Mouse (Mus musculus): ENCODE results near the gene Socs7.
"Not testable (repeated sequence)": the region's sequence is repeated elsewhere in the genome, so short reads cannot be mapped to it uniquely, and the experiment has no call there.

Gene Socs7

DNA sequence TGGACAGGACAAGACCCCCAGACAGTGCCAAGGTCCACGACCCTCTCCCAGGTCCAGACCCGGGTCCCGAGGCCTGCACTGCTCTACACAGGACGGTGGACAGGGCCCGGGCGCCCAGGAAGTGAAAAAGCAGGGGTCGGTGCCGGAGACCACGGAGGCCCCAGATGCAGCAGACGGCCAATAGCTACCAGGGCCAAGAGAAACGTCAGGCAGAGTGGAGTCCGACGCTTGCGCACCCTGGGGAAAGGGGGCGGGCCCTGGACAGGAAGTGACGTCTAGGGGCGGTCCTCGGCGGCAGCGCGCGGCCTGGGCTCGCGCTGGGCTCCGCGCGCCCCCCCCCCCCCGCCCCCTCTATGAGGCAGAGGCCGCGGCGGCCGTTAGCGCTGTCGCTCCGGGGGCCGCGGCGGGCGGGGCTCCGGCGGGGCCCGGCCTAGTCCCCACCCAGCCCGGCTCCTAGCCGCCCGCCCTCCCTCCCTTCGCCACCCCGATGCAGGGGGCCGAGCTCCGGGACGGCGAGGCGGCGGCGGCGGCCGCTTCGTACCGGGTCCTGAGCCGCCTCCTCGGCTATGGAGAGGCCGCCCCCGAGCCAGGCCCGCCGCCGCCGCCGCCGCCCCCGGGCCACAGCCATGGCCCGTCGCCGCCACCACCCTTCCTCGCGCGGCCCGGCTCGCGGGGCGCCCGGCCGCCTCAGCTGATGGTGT lies at the start of gene Socs7:
TSS of gene Socs7 (plus strand) at position 604 of the 701 bp plus-strand sequence.
- DNase-seq = peak; percentile 94 to 96

- DNase-seq = not testable (repeated sequence)
Measured at GRCm38 (mm10) chr11:97312871-97313270, 49.5 kb upstream of the Socs7 start.

GRCm38 (mm10) chr11:97314110-97314509 lies 48.2 kb upstream of the Socs7 start:
- DNase-seq = no peak

- DNase-seq = no peak
Measured at GRCm38 (mm10) chr11:97314751-97315503, 47.4 kb upstream of the Socs7 start.

DNA sequence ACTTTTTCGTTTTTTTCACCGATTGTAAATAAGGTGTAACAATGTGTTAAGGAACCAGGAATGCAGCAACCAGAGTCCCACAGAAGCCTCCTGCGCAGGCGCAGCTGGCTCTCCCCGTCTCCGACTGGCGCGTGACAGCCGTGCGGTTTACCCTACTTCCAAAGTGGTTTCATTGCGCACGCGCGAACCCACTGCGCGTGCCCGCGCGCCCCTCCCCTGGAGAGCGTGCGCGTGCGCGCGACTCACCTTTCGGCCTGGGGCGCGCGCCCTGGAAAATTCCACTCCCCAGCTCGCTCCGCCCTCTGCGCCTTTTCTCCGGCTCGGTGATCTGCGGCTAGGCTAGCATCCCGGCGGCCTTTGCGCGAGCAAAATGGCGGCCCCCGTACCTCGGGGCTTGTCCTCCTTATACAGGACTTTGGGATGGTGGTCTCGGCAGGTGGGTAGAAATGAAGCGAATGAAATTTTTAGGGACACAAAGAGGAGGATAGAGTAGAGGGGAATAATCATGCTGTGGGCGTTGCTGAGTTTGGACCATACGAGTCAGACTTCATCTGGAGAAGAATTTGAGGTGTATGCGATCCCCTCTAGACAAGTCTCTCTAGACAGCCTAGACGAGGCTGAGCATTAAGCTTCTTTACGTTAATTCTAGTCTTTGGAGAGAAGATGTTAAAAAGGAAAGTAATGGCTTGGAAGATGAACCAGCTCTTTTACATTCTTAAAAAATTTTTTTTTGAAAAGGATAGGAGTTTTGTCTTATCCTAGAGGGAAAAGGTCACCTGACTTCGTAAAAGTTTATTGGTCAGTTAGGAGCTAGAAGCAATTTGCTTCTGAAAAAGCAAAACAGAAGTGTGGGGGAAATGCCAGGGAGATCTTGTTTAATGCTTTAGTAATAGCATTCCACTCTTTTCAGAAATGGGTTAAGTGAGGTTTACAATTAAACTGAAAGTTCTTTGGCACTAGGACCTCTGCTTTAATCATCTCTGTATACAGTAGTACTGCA lies 46.5 kb upstream of the Socs7 start, which contains the start of gene Mrpl45:
TSS of gene Mrpl45 (plus strand) at position 213 of the 1,000 bp plus-strand sequence.
- DNase-seq = peak; percentile 99

- DNase-seq = no peak
Measured at GRCm38 (mm10) chr11:97321197-97321596, 41.2 kb upstream of the Socs7 start.

- DNase-seq = not testable (repeated sequence)
Measured at GRCm38 (mm10) chr11:97321894-97322600, 40.3 kb upstream of the Socs7 start.

- no peak for DNase-seq
Measured at GRCm38 (mm10) chr11:97325224-97325623, 37.1 kb upstream of the Socs7 start.

DNA sequence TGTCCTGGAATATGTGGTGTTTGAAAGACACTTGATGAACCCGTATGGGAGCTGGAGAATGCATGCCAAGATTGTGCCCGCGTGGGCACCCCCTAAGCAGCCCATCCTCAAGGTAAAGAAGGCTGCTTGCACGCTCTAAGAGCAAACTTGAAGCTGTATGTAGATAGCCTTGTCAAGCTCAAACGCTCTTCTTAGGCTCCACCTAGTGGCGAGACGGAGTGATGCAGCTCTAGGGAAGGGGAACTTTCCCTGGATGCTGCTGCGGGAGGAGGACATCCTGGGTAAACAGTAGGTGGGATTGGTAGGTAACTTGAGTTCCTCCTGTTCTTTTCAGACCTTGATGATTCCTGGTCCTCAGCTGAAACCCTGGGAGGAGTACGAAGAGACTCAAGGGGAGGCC lies 34.2 kb upstream of the Socs7 start:
- peak; percentile 66 to 72 for DNase-seq

DNA sequence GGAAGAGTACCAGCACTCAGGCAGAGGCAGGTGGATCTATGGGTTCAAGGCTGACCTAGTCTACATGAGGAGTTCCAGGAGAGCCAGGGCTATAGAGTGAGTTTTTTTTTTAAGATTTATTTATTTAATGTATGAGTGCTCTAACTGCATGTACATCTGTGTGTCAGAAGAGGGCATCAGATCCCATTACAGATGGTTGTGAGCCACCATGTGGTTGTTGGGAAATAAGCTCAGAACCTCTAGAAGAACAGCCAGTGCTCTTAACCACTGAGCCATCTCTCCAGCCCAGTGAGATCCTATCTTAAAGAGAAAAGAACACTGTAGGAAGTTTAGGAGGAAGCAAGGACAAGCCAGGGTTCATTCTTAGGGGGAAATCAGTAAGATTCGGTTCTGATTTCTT lies 32.0 kb upstream of the Socs7 start:
- DNase-seq = no peak

DNA sequence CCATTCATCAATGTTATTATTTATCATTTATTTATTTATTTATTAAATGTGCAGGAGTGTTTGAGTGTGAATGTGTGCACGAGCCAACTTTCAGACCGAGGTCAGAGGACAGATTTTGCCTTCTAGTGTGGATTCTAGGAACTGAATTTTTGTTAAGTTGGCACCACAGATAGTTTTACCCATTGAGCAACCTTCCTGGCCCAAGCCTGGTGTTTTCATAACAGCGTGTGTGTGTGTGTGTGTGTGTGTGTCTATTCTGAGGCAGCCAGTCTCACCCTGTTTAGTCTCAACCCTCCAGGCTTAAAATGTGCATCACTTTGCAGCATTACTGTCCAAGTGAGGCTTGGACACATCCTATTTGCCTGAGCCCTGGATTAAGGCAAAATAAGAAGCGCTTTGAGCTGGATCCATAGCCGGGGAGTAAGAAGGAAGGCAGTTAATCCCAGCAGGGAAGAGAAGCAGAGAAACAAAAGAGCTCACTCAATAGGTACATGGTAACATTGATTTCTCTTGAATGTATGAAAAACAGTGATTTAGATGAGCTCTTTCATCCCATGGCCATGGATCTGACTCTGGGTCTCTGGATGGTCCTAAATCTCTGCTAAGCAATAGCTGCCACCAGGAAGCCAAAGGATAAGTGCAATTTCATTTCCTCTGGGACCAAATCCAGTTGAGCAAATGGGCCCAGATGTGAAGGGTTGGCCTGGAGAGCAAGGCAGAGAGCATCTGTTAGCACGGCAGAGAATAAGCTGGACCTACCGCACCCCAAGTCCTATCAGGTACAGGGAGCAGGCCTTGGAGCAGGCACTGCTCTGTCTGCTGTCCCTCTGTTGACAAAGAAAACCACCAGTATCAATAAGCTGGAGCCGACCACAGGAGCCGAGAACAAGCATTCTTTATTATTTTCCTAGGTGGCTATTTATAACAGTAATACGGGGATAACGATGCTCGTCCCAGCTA lies 30.8 kb upstream of the Socs7 start:
- no peak for DNase-seq

GRCm38 (mm10) chr11:97333044-97333443 lies 29.3 kb upstream of the Socs7 start:
- no peak for DNase-seq

- DNase-seq = no peak
Measured at GRCm38 (mm10) chr11:97333896-97334295, 28.5 kb upstream of the Socs7 start.

- DNase-seq = no peak
Measured at GRCm38 (mm10) chr11:97334400-97334799, 28.0 kb upstream of the Socs7 start.

DNA sequence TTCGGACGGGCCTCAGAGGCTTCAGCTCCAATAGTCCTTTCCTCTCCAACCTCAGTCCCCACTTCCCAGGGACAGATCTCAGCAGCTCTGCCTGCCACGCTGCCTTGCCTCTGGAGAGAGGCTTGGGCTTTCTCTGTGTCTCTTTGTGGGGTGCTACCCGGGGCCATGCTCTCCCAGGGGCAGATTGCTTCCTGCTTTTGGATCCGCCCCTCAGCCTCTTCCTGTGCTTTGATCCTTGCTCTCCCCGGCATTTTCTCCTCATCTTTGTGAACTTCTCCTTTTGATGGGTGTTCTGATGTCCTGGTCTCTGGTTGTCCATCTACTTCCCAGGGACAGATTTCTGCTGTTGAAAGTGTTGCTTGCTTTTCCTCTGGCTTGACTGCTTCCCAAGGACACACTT lies 26.1 kb upstream of the Socs7 start:
- no peak for DNase-seq

- DNase-seq = no peak
Measured at GRCm38 (mm10) chr11:97336751-97337345, 25.5 kb upstream of the Socs7 start.

GRCm38 (mm10) chr11:97337363-97337762 lies 25.0 kb upstream of the Socs7 start:
- no peak for DNase-seq

DNA sequence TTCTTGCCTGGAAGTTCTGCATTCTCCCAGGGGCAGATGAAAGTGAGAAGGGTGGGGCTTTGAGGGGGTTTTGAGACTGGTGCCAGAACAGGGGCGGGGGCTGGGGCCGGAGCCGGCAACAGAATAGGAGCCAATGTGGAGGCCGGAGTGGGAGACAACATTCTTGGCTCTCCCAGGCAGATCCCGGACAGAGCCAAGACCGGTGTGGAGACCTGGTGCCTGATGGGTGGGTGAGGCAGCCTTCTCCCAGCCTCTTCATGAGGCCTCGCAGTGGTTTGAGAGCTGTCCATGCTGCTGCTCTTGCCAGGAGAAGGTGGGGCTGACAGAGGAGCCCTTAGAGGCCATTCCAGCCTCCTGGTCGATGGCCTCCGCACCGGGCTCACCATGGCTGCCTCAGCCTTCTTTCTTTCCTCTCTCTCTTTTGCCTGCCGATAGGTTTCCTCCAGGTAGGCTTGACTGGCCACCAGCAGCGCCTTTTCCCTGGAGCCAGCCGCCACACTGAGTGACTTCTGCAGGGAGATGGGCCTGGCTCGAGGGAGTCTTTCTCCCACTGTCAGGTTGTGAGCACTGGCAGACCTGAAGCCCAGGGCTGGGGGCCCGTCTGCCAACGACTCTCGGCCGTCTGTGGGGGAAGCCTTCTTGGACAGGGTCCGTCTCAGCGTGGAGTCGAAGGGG lies 23.9 kb upstream of the Socs7 start:
- peak in 1 of 2 experiments; percentile 28 for DNase-seq

- peak; percentile 74 to 77 for DNase-seq
Measured at GRCm38 (mm10) chr11:97338977-97339315, 23.4 kb upstream of the Socs7 start.

DNA sequence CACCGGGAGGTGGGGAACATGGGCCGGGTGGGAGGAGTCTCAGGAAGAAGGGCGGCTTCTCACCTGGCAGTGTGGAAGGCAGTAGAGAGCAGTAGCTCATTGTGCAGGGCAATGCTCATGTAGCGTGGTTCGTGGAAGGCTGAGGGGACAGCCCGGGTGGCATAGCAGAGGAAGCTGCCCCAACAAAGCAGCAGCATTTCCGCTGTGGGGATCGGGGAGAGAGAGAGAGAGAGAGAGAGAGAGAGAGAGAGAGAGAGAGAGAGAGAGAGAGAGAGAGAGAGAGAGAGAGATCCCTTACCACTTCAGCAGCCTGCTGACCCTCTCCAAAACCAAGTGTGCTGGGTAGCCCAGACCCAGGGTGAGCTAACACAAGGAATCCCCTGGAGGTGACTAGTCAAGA lies 19.2 kb upstream of the Socs7 start:
- no peak for DNase-seq
